Mouse (Mus musculus): Measurements from ENCODE around the gene Wipi2. TPM values are rescaled to one million over a fixed set of nuclear protein-coding genes. Genes with fewer than 3 reads are reported as not detected.

Gene Wipi2
- polyA plus RNA-seq, 1 experiment from 2014 or later, result 46.0 TPM

DNA sequence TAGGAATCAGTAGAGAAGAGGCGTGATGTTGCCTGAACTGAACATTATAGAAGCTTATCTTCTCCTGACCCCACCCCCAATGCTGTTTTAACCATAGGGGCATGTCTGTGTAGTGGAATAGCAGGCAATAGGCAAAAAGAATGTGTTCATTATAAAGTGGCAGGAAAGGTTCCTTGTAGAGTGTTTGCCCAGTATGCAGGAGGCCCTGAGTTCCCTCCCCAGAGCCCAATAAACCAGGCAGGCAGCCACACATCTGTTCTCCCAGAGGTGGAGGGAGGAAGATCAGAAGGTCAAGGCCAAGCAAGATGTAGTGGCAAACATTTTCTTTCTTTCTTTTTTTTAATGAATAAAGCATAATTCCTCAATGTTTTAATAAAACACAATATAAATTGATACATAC lies 5.4 kb upstream of the Wipi2 start:
- no peaks in the 10 kb centered on the region for H3K27me3 ChIP-seq (ENCODE audit: control insufficient read depth, insufficient read depth, low read length)
- no peaks in the 10 kb centered on the region for H3K4me1 ChIP-seq (replicated peaks; ENCODE audit: control insufficient read depth, insufficient read depth, low read length)
- H3K9ac ChIP-seq, result no peak overlapping the region
- DNase-seq (ENCODE audit: low spot score) (no peak), ATAC-seq (ENCODE audit: low FRiP score) (no peak)
- H3K9me3 ChIP-seq (ENCODE audit: control insufficient read depth, low read length), result no peaks in the 10 kb centered on the region
- no peak overlapping the region for H3K27ac ChIP-seq
- H3K4me3 ChIP-seq (replicated peaks; ENCODE audit: low read length), result no peak overlapping the region
- H3K4me2 ChIP-seq (replicated peaks), result no peak overlapping the region
- H3K36me3 ChIP-seq (replicated peaks; ENCODE audit: control insufficient read depth, insufficient read depth), result no peaks in the 10 kb centered on the region
- 86% methylated on average over 1 of the region's 1 CpGs for WGBS

DNA sequence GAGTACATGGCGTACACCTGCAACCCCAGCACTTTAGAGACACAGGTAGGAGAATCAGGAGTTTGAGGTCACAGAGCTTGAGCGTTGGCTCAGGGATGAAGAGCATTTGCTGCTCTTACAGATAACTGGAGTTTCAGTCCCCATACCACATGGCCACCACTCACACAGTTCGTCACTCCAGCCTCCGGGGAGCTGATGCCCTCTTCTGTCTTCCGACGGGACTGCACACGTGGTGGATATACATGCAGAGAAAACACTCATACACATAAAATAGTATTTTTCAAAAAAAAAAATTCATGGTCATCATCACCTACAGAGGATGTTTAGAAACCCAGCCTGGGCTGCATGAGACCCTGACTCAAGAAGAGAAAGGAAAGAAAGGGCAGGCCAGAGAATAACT lies 4.4 kb upstream of the Wipi2 start:
- H3K9ac ChIP-seq, result no peak overlapping the region
- H3K4me2 ChIP-seq (replicated peaks), result no peak overlapping the region
- no peak overlapping the region for H3K4me3 ChIP-seq (replicated peaks; ENCODE audit: low read length)
- no peaks in the 10 kb centered on the region for H3K27me3 ChIP-seq (ENCODE audit: control insufficient read depth, insufficient read depth, low read length)
- H3K36me3 ChIP-seq (replicated peaks; ENCODE audit: control insufficient read depth, insufficient read depth), result no peaks in the 10 kb centered on the region
- DNase-seq (ENCODE audit: low spot score) (no peak), ATAC-seq (ENCODE audit: low FRiP score) (no peak)
- WGBS, result 87% methylated on average over 7 of the region's 7 CpGs
- H3K27ac ChIP-seq, result no peak overlapping the region
- no peaks in the 10 kb centered on the region for H3K9me3 ChIP-seq (ENCODE audit: control insufficient read depth, low read length)
- 0 out of 2 replicates have a peak, but pooled peaks cover 2% of the 10 kb centered on the region for H3K4me1 ChIP-seq (replicated peaks; ENCODE audit: control insufficient read depth, insufficient read depth, low read length)

DNA sequence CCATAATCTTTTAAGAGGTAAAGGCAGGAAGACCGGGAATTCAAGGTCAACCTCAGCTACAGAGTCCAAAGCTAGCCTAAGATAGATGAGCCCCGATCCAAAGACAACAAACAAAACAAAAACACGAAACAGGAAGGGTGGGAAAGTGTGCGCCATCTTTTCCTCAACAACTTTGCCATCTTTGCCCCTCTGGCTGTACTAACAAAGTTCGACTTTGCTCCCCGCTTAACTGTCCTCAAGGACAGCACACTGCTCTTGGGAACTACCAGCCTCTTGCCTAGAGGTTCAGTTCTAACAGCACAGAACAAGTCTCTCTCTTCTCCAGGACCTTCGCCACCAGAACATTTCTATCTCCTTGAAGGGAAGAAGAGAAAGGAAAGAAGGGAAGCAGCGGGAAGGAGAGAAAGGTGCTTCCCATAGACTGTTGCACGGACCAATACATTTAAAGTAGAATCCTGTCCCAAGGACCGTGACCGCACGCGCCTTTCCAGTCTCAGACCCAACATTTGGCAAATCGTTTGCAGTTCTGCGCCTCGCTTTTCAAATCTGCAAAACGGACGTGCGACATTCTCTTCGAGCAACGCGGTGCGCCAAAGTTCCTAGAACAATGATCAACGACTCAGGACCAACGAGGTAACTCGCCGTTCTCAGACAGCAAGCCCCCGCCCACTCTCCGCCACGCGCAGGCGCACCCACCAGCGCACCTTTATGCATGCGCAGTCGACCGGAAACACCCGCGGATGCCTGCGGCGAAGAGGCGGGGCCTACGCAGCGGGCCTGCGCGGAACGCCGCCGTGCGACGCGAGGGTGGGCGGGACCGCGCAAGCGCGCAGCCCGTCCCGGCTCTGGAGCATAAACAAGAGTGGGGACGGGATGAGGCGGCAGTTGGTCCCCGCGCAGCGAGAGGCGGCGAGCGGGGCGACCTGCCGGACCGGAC lies 1.5 kb downstream of the Wipi2 start:
- Histone ChIP-seq H3K36me3 (replicated peaks; ENCODE audit: control insufficient read depth, insufficient read depth) (peaks cover 10% of the 10 kb centered on the region), H3K4me3 (replicated peaks; ENCODE audit: low read length) (peak overlapping the region; percentile 86), H3K9me3 (ENCODE audit: control insufficient read depth, low read length) (no peaks in the 10 kb centered on the region), H3K27ac (peak overlapping the region; percentile 61), H3K9ac (peak overlapping the region; percentile 83), H3K27me3 (ENCODE audit: control insufficient read depth, insufficient read depth, low read length) (no peaks in the 10 kb centered on the region), H3K4me1 (replicated peaks; ENCODE audit: control insufficient read depth, insufficient read depth, low read length) (peaks cover 18% of the 10 kb centered on the region), H3K4me2 (replicated peaks) (peak overlapping the region; percentile 64)
- peak; percentile 96 for DNase-seq (ENCODE audit: low spot score)
- ATAC-seq (ENCODE audit: low FRiP score), result peak; percentile 97
- WGBS, result under 1% methylated on average over 68 of the region's 69 CpGs

DNA sequence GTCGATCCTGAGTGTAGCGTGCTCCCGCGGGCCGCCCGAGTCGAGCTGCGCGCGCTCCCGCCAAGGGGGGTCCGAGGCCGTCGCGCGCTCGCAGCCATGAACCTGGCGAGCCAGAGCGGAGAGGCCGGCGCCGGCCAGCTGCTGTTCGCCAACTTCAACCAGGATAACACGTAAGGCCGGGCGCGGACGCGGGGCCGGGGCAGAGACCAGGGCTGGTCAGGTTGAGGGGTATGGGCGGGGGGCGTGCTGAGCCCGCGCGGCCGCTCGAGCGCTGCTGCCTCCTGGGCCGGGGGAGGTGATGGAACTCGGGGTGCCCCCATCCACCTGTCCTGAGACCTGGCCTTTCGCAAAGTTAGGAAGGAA lies 2.1 kb downstream of the Wipi2 start:
- Histone ChIP-seq H3K4me1 (replicated peaks; ENCODE audit: control insufficient read depth, insufficient read depth, low read length) (peaks cover 18% of the 10 kb centered on the region), H3K27ac (peak overlapping the region; percentile 61; the same call in 1 of the 2 replicates), H3K4me2 (replicated peaks) (peak overlapping the region; percentile 64), H3K9ac (peak overlapping the region; percentile 83), H3K4me3 (replicated peaks; ENCODE audit: low read length) (peak overlapping the region; percentile 86), H3K9me3 (ENCODE audit: control insufficient read depth, low read length) (no peaks in the 10 kb centered on the region), H3K27me3 (ENCODE audit: control insufficient read depth, insufficient read depth, low read length) (no peaks in the 10 kb centered on the region), H3K36me3 (replicated peaks; ENCODE audit: control insufficient read depth, insufficient read depth) (peaks cover 14% of the 10 kb centered on the region)
- 2% methylated on average over 38 of the region's 41 CpGs for WGBS
- DNase-seq (ENCODE audit: low spot score) (no peak), ATAC-seq (ENCODE audit: low FRiP score) (peak; percentile 71; the same call in 1 of the 2 replicates)

DNA sequence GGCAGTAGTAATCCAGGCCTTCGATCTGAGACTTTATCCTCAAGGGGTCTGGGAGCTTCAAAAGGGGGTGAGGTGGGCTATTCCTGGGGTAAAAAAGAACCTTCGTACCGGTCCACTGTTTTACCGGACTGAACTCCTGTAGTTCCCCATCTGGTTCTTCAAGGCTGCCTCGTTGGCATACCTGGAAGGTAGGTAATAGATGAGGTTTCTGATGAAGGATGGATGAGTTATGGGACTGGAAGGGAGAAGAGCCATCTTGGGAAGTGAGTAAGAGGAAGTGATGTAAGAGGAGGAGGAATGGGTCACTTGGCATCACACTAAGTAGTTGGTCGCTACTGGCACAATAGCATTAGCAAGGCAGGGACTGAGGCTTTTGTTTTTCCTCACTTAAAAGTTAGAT lies 2.7 kb downstream of the Wipi2 start:
- WGBS, result 14% methylated on average over 6 of the region's 6 CpGs
- no peaks in the 10 kb centered on the region for H3K27me3 ChIP-seq (ENCODE audit: control insufficient read depth, insufficient read depth, low read length)
- H3K36me3 ChIP-seq (replicated peaks; ENCODE audit: control insufficient read depth, insufficient read depth), result peaks cover 14% of the 10 kb centered on the region
- 0 out of 2 replicates have a peak overlapping the region, but pooled peaks have one; percentile 61 for H3K27ac ChIP-seq
- peaks cover 18% of the 10 kb centered on the region for H3K4me1 ChIP-seq (replicated peaks; ENCODE audit: control insufficient read depth, insufficient read depth, low read length)
- H3K9me3 ChIP-seq (ENCODE audit: control insufficient read depth, low read length), result no peaks in the 10 kb centered on the region
- H3K4me3 ChIP-seq (replicated peaks; ENCODE audit: low read length), result peak overlapping the region; percentile 86
- no peak for DNase-seq (ENCODE audit: low spot score)
- H3K4me2 ChIP-seq (replicated peaks), result peak overlapping the region; percentile 64
- no peak for ATAC-seq (ENCODE audit: low FRiP score)
- peak overlapping the region; percentile 83 for H3K9ac ChIP-seq

GRCm38 (mm10) chr5:142637823-142638222 lies 10.3 kb downstream of the Wipi2 start:
- H3K4me2 ChIP-seq (replicated peaks), result no peak overlapping the region
- DNase-seq (ENCODE audit: low spot score), result no peak
- 96% methylated on average over 5 of the region's 5 CpGs for WGBS
- no peak overlapping the region for H3K9ac ChIP-seq
- H3K27ac ChIP-seq, result no peak overlapping the region
- no peaks in the 10 kb centered on the region for H3K4me1 ChIP-seq (replicated peaks; ENCODE audit: control insufficient read depth, insufficient read depth, low read length)
- H3K27me3 ChIP-seq (ENCODE audit: control insufficient read depth, insufficient read depth, low read length), result no peaks in the 10 kb centered on the region
- ATAC-seq (ENCODE audit: low FRiP score), result no peak
- H3K36me3 ChIP-seq (replicated peaks; ENCODE audit: control insufficient read depth, insufficient read depth), result peaks cover 53% of the 10 kb centered on the region
- no peaks in the 10 kb centered on the region for H3K9me3 ChIP-seq (ENCODE audit: control insufficient read depth, low read length)
- no peak overlapping the region for H3K4me3 ChIP-seq (replicated peaks; ENCODE audit: low read length)

DNA sequence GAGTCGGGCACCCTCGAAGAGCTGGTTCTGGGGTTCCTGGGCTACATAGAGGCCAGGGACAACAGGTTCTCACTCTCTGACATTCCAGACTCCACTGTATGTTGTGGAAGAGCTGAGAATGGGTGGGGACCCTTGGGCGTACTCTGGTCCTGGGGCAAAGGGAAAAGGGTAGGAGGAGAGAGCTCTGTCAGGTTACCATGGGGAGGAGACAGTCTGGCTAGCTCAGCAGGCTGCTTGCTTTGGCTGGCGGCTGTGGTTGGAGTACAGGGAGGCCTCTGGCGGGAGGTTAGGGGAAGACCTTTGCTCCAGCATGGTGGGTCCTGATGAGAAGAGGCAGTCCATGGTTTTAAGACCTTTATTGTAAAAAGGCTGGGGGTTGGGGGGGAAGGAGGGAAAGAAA lies 12.6 kb downstream of the Wipi2 start:
- H3K9me3 ChIP-seq (ENCODE audit: control insufficient read depth, low read length), result no peaks in the 10 kb centered on the region
- no peaks in the 10 kb centered on the region for H3K4me1 ChIP-seq (replicated peaks; ENCODE audit: control insufficient read depth, insufficient read depth, low read length)
- H3K27ac ChIP-seq, result no peak overlapping the region; the same call in 1 of the 2 replicates
- no peak overlapping the region for H3K4me2 ChIP-seq (replicated peaks)
- H3K27me3 ChIP-seq (ENCODE audit: control insufficient read depth, insufficient read depth, low read length), result no peaks in the 10 kb centered on the region
- no peak overlapping the region for H3K9ac ChIP-seq
- no peak for ATAC-seq (ENCODE audit: low FRiP score)
- H3K4me3 ChIP-seq (replicated peaks; ENCODE audit: low read length), result no peak overlapping the region
- 82% methylated on average over 5 of the region's 5 CpGs for WGBS
- DNase-seq (ENCODE audit: low spot score), result no peak
- H3K36me3 ChIP-seq (replicated peaks; ENCODE audit: control insufficient read depth, insufficient read depth), result peaks cover 41% of the 10 kb centered on the region

DNA sequence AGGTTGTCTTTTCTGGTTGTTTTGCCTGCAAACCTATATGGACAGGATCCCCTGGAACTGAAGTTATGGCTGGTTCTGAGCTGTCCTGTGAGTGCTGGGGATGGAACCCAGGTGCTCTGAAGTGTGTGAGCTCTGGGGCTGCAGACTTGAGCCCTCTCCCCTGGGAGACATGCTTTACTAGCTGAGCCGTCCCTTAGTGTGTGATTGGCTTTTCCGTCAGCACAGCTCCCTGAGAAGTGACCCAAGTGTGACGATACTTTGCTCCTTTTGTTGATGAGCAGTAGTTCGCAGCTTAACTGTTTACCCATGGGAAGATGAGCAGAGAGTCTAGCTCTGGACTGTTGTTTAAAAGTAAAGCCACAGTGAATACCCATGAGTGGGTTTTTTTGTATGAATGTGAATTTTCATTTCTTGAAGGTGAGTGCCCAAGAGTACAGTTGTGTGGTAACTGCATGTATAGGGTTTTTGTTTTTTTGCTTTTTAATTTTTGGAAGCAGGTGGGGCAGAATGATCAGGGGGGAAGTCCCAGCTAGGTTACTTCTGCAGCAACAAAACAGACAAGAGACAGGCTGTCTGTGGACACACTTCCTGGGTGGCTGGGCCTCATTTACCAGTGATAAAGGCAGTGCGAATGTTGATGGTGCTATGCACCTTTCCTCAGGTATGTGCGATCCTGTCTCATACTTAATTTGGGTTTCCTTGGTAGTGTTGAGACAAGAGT lies 14.0 kb downstream of the Wipi2 start:
- 80% methylated on average over 6 of the region's 6 CpGs for WGBS
- Histone ChIP-seq H3K9ac (no peak overlapping the region), H3K36me3 (replicated peaks; ENCODE audit: control insufficient read depth, insufficient read depth) (peaks cover 37% of the 10 kb centered on the region), H3K4me1 (replicated peaks; ENCODE audit: control insufficient read depth, insufficient read depth, low read length) (no peaks in the 10 kb centered on the region), H3K9me3 (ENCODE audit: control insufficient read depth, low read length) (no peaks in the 10 kb centered on the region), H3K4me3 (replicated peaks; ENCODE audit: low read length) (no peak overlapping the region), H3K4me2 (replicated peaks) (no peak overlapping the region), H3K27ac (no peak overlapping the region), H3K27me3 (ENCODE audit: control insufficient read depth, insufficient read depth, low read length) (no peaks in the 10 kb centered on the region)
- DNase-seq (ENCODE audit: low spot score) (no peak), ATAC-seq (ENCODE audit: low FRiP score) (no peak)

- ATAC-seq (ENCODE audit: low FRiP score) (no peak), DNase-seq (ENCODE audit: low spot score) (no peak)
- Histone ChIP-seq H3K4me1 (replicated peaks; ENCODE audit: control insufficient read depth, insufficient read depth, low read length) (peaks cover 12% of the 10 kb centered on the region), H3K36me3 (replicated peaks; ENCODE audit: control insufficient read depth, insufficient read depth) (peaks cover 9% of the 10 kb centered on the region), H3K9me3 (ENCODE audit: control insufficient read depth, low read length) (no peaks in the 10 kb centered on the region), H3K27me3 (ENCODE audit: control insufficient read depth, insufficient read depth, low read length) (no peaks in the 10 kb centered on the region), H3K4me3 (replicated peaks; ENCODE audit: low read length) (no peak overlapping the region), H3K27ac (no peak overlapping the region), H3K4me2 (replicated peaks) (no peak overlapping the region), H3K9ac (no peak overlapping the region)
- WGBS, result 69% methylated on average over 7 of the region's 7 CpGs
Measured at GRCm38 (mm10) chr5:142648162-142648561, 20.7 kb downstream of the Wipi2 start.

All from hindbrain, embryonic 14.5 days (tissue).